Mouse (Mus musculus) forelimb bud, embryonic 11.5 days (tissue): ENCODE results near the gene Rnf130.
"Not testable (repeated sequence)": the region's sequence is repeated elsewhere in the genome, so short reads cannot be mapped to it uniquely, and the experiment has no call there.

Source experiments
- DNase-seq: peaks from one replicate; pipeline ENCODE4 v3.0.0-alpha.2; 2012; ENCODE audit warnings: low read depth, low spot score

Rnf130 gene

GRCm38 (mm10) chr11:50086211-50086610 is 61.1 kb downstream of the Rnf130 start:
- DNase-seq = no peak

DNA sequence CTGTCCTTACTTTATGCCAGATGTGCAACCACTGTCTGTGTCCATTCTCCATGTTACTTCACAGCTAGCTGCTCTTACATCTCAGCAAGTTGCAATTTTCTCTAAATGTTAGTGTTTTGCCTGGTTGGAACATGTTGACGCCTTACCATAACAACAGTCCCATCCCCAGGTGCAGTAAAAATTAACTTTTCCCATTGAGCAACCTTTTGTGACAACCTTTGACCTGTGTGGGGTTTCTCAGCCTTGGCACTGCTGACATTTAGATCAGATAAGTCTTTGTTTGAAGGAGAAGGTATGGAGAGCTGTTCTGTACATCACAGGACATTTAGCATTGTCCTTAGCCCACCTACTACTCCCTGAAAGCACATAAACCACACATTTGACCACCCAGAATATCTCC is 64.7 kb downstream of the Rnf130 start:
- DNase-seq = no peak

DNA sequence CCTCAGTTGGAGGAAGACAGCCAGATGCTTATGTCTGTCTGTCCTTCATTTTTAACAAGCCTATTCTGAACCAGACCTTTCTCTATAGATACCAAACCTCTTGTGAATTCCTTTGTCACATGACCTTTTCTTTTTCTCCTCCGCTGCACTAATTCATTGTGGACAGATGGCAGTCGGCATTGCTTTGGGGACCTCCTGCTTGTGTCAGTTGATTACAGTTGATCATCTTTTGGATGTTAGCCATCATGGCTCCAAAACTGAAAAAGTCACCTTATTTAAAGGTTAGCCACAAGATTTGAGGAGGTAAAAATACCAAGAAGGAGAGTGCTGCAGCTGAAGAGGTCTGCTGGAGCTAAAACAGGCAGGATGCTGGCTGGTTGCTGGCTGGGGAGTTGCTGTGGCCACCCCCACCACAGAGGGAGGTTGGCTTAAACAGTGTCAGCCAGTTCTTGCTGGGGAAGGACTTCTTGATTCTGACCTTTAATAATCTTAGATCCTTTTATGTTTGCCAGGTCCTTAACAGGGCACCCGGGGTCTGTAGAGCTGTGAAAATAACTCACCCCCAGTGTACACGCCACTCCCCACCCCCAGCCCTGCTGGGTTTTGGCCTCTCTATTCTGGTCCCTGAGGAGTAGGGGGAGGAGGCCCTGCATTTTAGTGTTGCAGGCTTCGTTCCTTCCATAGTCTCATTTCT is 66.0 kb downstream of the Rnf130 start:
- DNase-seq = no peak

DNA sequence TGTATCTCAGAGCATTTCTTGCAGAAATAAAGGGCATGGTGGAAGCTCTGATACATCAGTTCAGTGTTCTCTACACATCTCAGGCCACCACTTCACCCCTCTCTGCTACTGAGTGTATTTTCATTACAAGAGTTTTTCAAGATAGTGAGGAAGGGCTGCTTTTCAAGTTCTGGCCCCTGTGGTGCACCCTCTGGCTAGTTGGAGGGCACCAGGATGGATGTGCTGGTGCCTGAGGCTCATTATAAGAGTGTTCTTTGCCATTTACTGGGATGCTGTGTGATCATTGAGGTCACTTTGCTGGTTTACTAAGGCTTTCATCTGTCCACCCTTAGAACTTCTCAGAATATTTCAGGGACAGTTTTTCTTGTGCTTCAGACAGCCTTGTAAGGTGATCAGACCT is 66.5 kb downstream of the Rnf130 start:
- DNase-seq = no peak

- no peak for DNase-seq
These were observed 70.5 kb downstream of the Rnf130 start for GRCm38 (mm10) chr11:50095661-50096060.

DNA sequence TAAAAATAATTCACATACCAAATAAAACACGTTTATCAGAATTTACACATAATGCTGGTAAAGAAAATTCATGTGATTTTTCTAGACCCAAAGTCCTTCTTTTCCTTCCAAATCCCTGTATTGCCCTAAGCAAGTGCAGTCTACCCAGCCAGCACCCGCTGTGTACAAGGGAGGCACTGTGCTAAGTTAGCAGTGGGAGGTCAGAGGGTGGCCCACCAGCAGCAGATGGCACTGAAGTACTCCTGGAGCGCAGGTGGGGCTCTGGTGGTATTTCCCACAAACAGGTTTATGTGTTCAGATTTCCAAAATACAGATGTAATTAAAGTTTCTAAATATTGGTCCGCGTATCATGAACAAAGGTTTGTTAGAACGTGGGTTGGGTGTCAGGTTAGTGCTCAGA is 71.9 kb downstream of the Rnf130 start:
- no peak for DNase-seq

DNA sequence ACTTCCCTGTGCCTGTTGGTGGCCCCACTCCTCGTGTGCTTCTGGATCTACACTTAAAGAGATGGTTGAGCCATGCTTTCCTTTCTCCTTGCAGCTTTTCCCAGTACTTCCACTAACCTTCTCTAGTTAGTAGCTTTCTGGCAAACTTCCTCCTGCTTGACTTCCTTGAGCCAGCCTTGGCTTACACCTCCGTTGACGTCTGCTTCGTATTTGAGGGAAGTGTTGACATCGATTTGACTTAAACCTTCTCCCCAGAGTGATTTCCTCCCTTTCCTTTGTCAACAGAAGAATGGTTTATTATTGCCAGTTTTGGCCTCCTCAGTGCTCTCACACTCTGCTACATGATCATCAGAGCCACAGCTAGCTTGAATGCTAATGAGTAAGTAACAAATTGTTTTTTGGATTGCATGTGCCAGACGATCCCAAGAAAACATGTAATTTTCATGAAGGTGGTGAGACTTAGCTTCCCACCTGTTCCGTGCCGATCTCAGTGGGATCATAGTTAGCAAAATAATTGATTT is 73.9 kb downstream of the Rnf130 start:
- DNase-seq = no peak

GRCm38 (mm10) chr11:50099692-50100091 is 74.5 kb downstream of the Rnf130 start:
- DNase-seq = no peak

GRCm38 (mm10) chr11:50100548-50101307 is 75.6 kb downstream of the Rnf130 start:
- DNase-seq = no peak

GRCm38 (mm10) chr11:50101962-50102361 is 76.8 kb downstream of the Rnf130 start:
- DNase-seq = not testable (repeated sequence)

GRCm38 (mm10) chr11:50104016-50104415 is 78.9 kb downstream of the Rnf130 start:
- no peak for DNase-seq

GRCm38 (mm10) chr11:50105237-50105636 is 80.1 kb downstream of the Rnf130 start:
- no peak for DNase-seq

- DNase-seq = no peak
These were observed 80.9 kb downstream of the Rnf130 start for GRCm38 (mm10) chr11:50106024-50106423.

- no peak for DNase-seq
These were observed 83.7 kb downstream of the Rnf130 start for GRCm38 (mm10) chr11:50108823-50109244.

GRCm38 (mm10) chr11:50114329-50114728 is 89.2 kb downstream of the Rnf130 start:
- DNase-seq = peak; percentile 66

DNA sequence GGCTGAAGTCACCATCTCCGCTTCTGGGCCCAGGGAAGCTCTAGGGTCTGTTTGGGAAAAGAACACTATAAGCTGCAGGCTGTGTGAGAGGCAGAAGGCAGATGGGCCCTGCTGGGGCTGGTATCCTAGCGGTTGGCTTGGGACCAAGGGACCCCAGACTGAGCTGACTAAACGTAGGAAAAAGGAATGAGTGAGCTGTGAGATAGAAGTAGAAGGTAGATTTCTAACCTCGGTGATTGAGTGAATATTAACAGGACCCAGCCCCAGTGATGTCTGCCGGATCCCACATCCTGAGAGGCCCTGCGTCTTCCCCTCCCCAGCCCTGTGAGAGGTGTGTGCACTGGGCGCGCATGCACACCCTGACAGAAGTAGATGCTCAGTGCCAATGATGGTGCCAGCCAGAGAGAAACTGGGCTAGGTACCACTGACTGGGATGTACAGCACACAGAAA is 97.5 kb downstream of the Rnf130 start:
- DNase-seq = no peak

GRCm38 (mm10) chr11:50127781-50128180 is 102.6 kb downstream of the Rnf130 start:
- DNase-seq = no peak

DNA sequence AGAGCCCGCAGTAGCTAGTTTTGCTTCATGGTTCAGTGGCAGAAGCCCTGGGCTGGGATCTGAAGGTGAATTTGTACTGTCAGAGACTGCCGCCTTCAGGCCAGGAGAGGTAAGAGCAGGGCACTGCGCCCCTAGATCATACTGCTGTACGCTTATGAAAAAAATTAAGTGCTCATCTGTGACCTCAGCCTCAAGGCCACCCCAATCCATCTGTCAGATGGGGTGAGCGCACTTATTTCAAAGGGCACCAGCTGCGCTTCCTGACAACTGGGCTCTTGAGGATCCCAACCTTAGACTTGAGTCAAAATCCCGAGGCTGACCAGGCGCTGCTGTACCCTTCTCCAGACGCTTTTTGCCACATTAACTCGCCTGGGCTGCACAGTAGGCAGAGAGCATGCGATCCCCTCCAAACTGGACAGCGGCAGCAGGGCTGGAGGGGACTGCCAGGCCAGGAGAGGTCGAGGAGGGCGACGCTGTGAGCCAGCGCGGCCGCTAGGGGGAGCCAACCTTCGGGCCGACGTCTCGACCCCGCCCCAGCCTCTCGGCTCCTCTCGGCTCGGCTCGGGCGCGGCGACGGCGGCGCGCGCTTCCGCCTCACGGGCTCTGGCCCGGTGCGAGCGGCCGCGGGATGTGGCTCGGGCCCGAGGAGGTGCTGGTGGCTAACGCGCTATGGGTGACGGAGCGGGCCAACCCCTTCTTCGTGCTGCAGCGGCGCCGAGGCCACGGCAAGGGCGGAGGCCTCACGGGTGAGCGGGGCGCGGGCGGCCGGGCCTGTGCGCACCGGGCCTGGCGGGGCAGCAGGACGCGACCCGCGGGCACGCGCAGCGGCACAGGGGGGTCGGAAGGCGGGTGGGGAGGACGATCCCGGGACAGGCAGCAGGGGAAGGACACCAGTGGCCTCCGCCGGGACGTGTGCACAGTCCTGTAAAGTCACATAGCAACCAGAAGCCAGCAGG is 105.9 kb downstream of the Rnf130 start, which contains the start of gene Tbc1d9b:
Gene Tbc1d9b, plus strand, starts transcription at position 586 of the 956 bp plus-strand sequence.
- DNase-seq = peak; percentile 87

- DNase-seq = no peak
These were observed 106.7 kb downstream of the Rnf130 start for GRCm38 (mm10) chr11:50131801-50132201.

DNA sequence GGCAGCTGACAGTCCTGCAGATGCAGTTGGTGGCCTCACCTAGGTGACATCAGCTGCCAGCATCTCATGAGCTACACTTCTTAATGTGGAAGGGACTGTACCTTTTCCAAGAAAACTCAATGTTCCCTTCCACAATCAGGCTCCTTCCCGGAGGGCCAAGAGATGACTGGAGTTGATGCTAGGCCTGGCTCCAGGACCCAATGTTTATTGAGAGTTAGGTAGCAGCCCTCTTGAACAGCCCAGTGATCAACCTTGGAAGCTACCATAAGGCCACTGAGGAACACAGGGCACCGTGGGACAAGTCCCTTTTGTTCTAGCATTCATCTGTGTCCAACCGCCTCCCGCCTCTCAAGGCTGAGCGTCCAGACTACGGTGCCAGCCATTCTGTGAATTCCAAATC is 107.1 kb downstream of the Rnf130 start:
- DNase-seq = no peak

DNA sequence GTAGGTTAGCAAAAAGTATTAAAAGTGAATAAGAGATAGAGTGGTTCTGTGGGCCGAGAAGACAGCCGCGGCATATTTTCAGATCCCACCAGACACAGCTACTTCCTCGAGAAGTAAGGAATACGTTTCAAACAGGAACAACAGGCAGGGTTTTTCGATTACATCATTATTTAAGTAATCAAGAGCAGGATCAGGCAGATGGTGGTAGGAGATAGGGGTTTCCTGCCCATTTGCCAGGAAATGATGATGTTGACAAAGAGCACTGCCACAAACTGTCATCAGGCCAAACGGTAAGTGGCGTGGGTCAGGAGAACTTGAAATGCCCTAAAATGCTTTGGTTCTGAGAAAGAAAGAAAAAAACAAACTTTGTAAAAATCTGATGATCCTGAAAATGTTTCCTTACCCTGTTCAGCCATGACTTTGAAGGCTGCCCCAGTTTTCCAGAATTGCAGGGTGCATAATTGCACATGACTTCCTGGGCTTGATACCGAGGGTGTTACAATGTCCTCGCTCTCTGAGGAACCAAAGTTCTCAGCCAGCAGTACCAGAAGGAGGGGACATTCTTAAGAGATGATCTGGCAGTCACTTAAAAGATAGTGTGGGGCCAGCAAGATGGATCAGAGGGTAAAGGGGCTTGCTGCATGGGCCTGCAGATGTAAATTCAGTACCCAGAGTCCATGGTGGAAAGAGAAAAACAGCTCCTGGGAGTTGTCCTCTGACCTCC is 109.2 kb downstream of the Rnf130 start:
- DNase-seq = no peak
